Mouse (Mus musculus) limb, embryonic 14.5 days (tissue): ENCODE data around the gene Lrig3. TPM values are rescaled to one million over a fixed set of nuclear protein-coding genes. Genes with fewer than 3 reads are reported as not detected.
A peak's percentile ranks its signal among the peaks of the same experiment; 100 is the strongest.

Experiments used
- ATAC-seq: fragments of 200-750 bp; cut with Nextera tagmentation; 2 replicates; pipeline ENCODE4 v1.8.0; 2017; ENCODE audit warnings: low read depth, moderate number of reproducible peaks, moderate TSS enrichment; ENCODE audit not compliant: low FRiP score
- DNase-seq: peaks from one replicate; pipeline ENCODE4 v3.0.0-alpha.2; 2015; ENCODE audit warnings: low spot score
- H3K27ac ChIP-seq: fragments of 300-500 bp; sonication (generic); replicated peaks from 2 replicates; pipeline ENCODE4 v1.5.1; 2014; ENCODE audit warnings: low read depth, mild to moderate bottlenecking, low read length, moderate library complexity, mixed read lengths
- H3K27me3 ChIP-seq: fragments of 300-500 bp; sonication (generic); 2 replicates; pipeline ENCODE4 v1.6.1; 2014; ENCODE audit warnings: low read length, mixed read lengths; ENCODE audit not compliant: control insufficient read depth, insufficient read depth
- H3K36me3 ChIP-seq: fragments of 300-500 bp; sonication (generic); 2 replicates; pipeline ENCODE4 v1.6.1; 2014; ENCODE audit warnings: mild to moderate bottlenecking, low read length, moderate library complexity, mixed read lengths; ENCODE audit not compliant: control insufficient read depth, insufficient read depth
- H3K4me1 ChIP-seq: fragments of 300-500 bp; sonication (generic); 2 replicates; pipeline ENCODE4 v1.6.1; 2014; ENCODE audit warnings: antibody characterized with exemption, low read length, mixed read lengths; ENCODE audit not compliant: control insufficient read depth, insufficient read depth
- H3K4me2 ChIP-seq: fragments of 300-500 bp; sonication (generic); replicated peaks from 2 replicates; pipeline ENCODE4 v1.6.1; 2014; ENCODE audit warnings: low read depth, mild to moderate bottlenecking, low read length, moderate library complexity; ENCODE audit not compliant: severe bottlenecking
- H3K4me3 ChIP-seq: fragments of 300-500 bp; sonication (generic); replicated peaks from 2 replicates; pipeline ENCODE4 v1.5.1; 2014; ENCODE audit warnings: low read length
- H3K9ac ChIP-seq: fragments of 300-500 bp; sonication (generic); 2 replicates; pipeline ENCODE4 v1.6.1; 2014; ENCODE audit warnings: mild to moderate bottlenecking, low read depth, low read length, moderate library complexity; ENCODE audit not compliant: severe bottlenecking
- H3K9me3 ChIP-seq: fragments of 300-500 bp; sonication (generic); 2 replicates; pipeline ENCODE4 v1.6.1; 2016; ENCODE audit warnings: low read length; ENCODE audit not compliant: control insufficient read depth
- POLR2A ChIP-seq: fragments of 200-500 bp; IDR thresholded peaks from 2 replicates; pipeline ENCODE4 v1.8.0; 2012; ENCODE audit warnings: inconsistent platforms, mild to moderate bottlenecking, moderate library complexity, borderline replicate concordance; ENCODE audit not compliant: insufficient read depth, insufficient read length; ENCODE audit errors: extremely low read depth
- WGBS: fragments of 180-500 bp; shearing (Covaris S2); extraction: QIAGEN DNeasy Blood & Tissue Kit; methylation state at CpG from one replicate; pipeline ENCODE4 v1.1.7; 2014; 5-methylcytosine and 5-hydroxymethylcytosine counted together
- polyA plus RNA-seq, 2 experiments: library from polyadenylated mRNA; depleted of rRNA in 1 of 2; stranded (reverse) in 1 of 2; unstranded in 1 of 2; fragments of >200 nt; fragmentation: Nextera tagmentation in 1 of 2; extraction: Ambion mirVana in 1 of 2; gene quantifications; 2 replicates each; pipeline versions ENCODE4 v1.2.1 to v1.2.3; 2012 to 2014

Lrig3 gene
- polyA plus RNA-seq, 2 experiments = 47.0 to 84.9 TPM

DNA sequence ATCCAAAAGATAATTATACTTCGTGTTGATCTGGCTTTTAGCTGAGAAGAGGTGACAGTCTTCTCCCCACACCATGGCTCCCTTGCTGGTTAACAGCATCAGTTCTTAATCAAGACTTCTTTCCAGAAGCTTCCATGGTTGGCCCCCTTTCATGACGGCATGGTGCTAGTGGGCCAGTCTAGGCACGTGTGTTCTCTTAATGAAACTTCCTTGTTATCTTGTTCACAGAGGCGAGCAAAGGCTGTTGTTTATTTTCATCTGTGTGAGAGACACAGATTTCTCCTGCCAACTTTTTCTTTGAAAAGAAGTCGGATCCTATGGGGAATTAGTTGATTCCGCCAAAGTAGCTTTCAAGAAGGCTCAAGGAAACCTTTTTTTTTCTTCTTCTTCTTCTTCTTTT is 21.3 kb downstream of the Lrig3 start:
- DNase-seq = no peak
- Histone ChIP-seq H3K27ac (peak overlapping the region; percentile 65), H3K4me1 (peaks cover 65% of the 10 kb centered on the region), H3K27me3 (no peaks in the 10 kb centered on the region), H3K9ac (no peak overlapping the region), H3K4me2 (no peak overlapping the region), H3K4me3 (no peak overlapping the region), H3K36me3 (peaks cover 59% of the 10 kb centered on the region), H3K9me3 (no peaks in the 10 kb centered on the region)
- WGBS = 59% methylated on average over 6 of the region's 6 CpGs
- ATAC-seq = no peak
- TF ChIP-seq POLR2A = no peak

DNA sequence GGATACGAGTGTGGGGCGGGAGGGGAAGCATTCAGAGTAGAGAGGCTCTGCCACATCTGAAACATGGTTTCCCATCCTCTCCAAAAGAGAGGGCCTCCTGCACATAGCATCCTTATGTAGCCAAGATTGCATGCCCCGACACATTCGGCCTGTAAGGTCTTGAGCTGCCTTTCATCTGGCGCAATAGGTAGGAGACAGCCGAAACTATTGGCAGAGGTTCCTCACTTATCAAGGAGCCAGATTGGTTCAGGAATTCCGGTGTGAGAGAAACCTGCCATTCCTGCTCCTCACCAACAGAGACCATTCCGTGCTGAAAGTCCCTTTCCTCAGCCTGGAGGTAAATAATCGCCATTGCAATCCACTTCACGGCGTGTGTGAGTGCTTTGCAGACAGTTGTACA is 22.1 kb downstream of the Lrig3 start:
- no peaks in the 10 kb centered on the region for H3K27me3 ChIP-seq
- TF ChIP-seq POLR2A = no peak
- H3K9me3 ChIP-seq = no peaks in the 10 kb centered on the region
- no peak overlapping the region for H3K4me3 ChIP-seq
- no peak overlapping the region for H3K9ac ChIP-seq
- H3K27ac ChIP-seq = peak overlapping the region; percentile 72
- 64% methylated on average over 11 of the region's 11 CpGs for WGBS
- ATAC-seq (no peak), DNase-seq (no peak)
- H3K4me1 ChIP-seq = peaks cover 69% of the 10 kb centered on the region
- no peak overlapping the region for H3K4me2 ChIP-seq
- peaks cover 59% of the 10 kb centered on the region for H3K36me3 ChIP-seq

DNA sequence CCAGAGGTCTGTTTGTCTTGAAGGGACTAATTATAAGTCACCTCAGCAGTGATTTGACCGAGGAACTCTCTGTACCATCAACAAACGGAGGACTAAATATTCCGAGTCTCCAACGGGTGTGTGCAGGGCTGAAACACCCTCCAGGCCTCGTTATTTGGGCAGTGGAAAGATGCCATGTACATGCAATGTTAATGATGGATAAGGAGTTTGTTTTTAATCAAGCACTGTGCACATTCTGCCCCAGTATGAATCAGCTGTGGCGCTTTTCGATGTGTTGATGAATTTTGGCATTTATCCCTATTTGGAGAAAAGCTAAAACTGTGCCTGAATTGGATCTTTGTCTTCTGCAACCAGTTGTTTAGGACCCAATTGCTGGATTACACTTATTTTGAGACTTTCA is 23.9 kb downstream of the Lrig3 start:
- Histone ChIP-seq H3K27ac (peak overlapping the region; percentile 72), H3K27me3 (no peaks in the 10 kb centered on the region), H3K4me3 (no peak overlapping the region), H3K36me3 (peaks cover 61% of the 10 kb centered on the region), H3K9ac (no peak overlapping the region), H3K9me3 (no peaks in the 10 kb centered on the region), H3K4me1 (peaks cover 63% of the 10 kb centered on the region), H3K4me2 (peak overlapping the region; percentile 9; the same call in 1 of the 2 replicates)
- ATAC-seq (no peak), DNase-seq (no peak)
- TF ChIP-seq POLR2A = no peak
- whole genome bisulfite sequencing = 26% methylated on average over 7 of the region's 7 CpGs

DNA sequence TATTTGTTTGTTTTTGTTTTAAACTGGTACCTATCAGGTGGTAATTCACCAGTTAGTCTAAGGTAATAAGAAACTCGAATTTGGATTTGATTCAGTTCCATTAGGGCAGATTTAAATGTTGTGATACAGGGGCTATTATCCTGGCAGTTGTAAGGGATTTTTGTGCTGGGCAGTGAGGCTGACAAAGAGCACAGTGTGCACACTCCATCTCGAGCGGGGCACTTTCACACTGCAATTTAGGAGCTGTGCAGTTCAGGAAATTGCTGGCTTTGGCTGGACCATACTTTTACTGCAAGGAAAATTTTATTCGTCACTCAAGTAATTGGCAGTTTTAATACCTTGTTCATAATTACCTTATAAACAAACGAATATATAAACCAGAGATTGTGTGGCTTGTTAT is 24.4 kb downstream of the Lrig3 start:
- H3K4me1 ChIP-seq = peaks cover 61% of the 10 kb centered on the region
- H3K36me3 ChIP-seq = peaks cover 65% of the 10 kb centered on the region
- no peak overlapping the region for H3K4me3 ChIP-seq
- H3K4me2 ChIP-seq = no peak overlapping the region
- H3K9me3 ChIP-seq = no peaks in the 10 kb centered on the region
- H3K27me3 ChIP-seq = no peaks in the 10 kb centered on the region
- 32% methylated on average over 5 of the region's 5 CpGs for WGBS
- no peak overlapping the region for H3K27ac ChIP-seq
- H3K9ac ChIP-seq = no peak overlapping the region
- DNase-seq = no peak
- peak; percentile 41; the same call in 1 of the 2 replicates for ATAC-seq
- no peak for TF ChIP-seq POLR2A

DNA sequence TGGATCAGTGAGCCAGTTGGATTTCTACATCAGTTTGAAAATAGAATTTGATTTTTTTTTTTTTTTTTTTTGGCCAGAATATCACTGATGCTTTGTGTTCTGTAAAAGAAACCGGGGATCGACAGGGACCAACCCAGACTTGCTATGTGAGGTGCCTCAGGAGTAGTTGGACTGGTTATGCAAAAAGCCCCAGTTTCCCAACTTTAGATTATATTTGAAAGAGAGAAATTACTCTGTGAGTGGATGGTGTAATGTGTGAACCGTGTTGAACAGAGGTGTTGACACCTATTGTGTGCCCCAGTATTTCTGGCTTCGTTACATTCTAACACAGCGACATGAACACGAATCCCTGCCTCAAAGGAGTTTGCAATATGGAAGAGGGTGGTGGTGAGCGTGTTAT is 25.9 kb downstream of the Lrig3 start:
- ATAC-seq (no peak), DNase-seq (no peak)
- WGBS = 71% methylated on average over 7 of the region's 7 CpGs
- Histone ChIP-seq H3K27ac (0 out of 2 replicates have a peak overlapping the region, but pooled peaks have one; percentile 0), H3K9me3 (no peaks in the 10 kb centered on the region), H3K36me3 (peaks cover 65% of the 10 kb centered on the region), H3K4me3 (no peak overlapping the region), H3K4me2 (no peak overlapping the region), H3K9ac (no peak overlapping the region), H3K4me1 (peaks cover 54% of the 10 kb centered on the region), H3K27me3 (no peaks in the 10 kb centered on the region)
- no peak for TF ChIP-seq POLR2A

DNA sequence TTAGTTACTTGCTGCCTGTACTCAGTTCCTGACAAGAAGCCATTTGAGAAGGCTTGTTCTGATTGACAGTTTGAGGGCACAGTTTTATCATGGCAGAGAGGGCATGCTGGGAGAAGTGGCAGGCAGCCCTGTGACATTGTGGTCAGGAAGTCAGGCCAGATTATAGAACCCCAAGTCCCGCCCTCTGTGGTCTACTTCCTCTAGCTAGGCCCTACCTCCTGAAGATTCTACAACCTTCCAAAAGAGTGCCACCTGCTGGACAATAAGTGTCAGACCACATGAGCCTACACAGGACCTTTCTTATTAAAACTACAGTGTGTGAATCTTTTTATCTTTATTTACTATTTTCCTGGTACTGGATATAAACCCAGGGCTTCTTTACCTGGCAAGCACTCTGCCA is 28.9 kb downstream of the Lrig3 start:
- WGBS = 75% methylated on average over 1 of the region's 1 CpGs
- peaks cover 68% of the 10 kb centered on the region for H3K36me3 ChIP-seq
- 0 out of 2 replicates have a peak, but pooled peaks have one; percentile 42 for ATAC-seq

More for the DNA sequence above, 28.9 kb downstream of the Lrig3 start:
- Histone ChIP-seq H3K27ac (no peak overlapping the region), H3K9ac (no peak overlapping the region), H3K27me3 (no peaks in the 10 kb centered on the region), H3K9me3 (no peaks in the 10 kb centered on the region), H3K4me1 (peaks cover 30% of the 10 kb centered on the region), H3K4me3 (no peak overlapping the region), H3K4me2 (no peak overlapping the region)
- peak; percentile 65 for DNase-seq
- no peak for TF ChIP-seq POLR2A
